Mouse (Mus musculus): ENCODE data around the gene Brk1. TPM values are rescaled to one million over a fixed set of nuclear protein-coding genes. Genes with fewer than 3 reads are reported as not detected.

The Brk1 gene
- total and polyA plus RNA-seq, 2 experiments from 2014 or later = 211 to 295 TPM

- DNase-seq (ENCODE audit: low spot score) (no peak), ATAC-seq (no peak)
- Histone ChIP-seq H3K36me3 (ENCODE audit: insufficient read depth, low read length) (no peaks in the 10 kb centered on the region), H3K27me3 (ENCODE audit: insufficient read depth, low read length) (no peaks in the 10 kb centered on the region), H3K27ac (no peak overlapping the region), H3K4me1 (ENCODE audit: insufficient read depth, low read length) (no peaks in the 10 kb centered on the region), H3K4me2 (ENCODE audit: low read depth, low read length) (no peak overlapping the region), H3K9ac (replicated peaks; ENCODE audit: low read length) (no peak overlapping the region), H3K9me3 (ENCODE audit: low read length) (no peaks in the 10 kb centered on the region), H3K4me3 (ENCODE audit: low read length) (no peak overlapping the region)
- no peak for TF ChIP-seq CTCF (IDR thresholded peaks at IDR 0.05; ENCODE audit: low read depth)
- WGBS = 68% methylated on average over 3 of the region's 3 CpGs
Measured at GRCm38 (mm10) chr6:113651626-113652025, 47.1 kb downstream of the Brk1 start.

- DNase-seq (ENCODE audit: low spot score) = no peak
- ATAC-seq = no peak
- Histone ChIP-seq H3K4me2 (ENCODE audit: low read depth, low read length) (no peak overlapping the region), H3K27me3 (ENCODE audit: insufficient read depth, low read length) (no peaks in the 10 kb centered on the region), H3K9me3 (ENCODE audit: low read length) (no peaks in the 10 kb centered on the region), H3K4me3 (ENCODE audit: low read length) (no peak overlapping the region), H3K27ac (no peak overlapping the region), H3K9ac (replicated peaks; ENCODE audit: low read length) (no peak overlapping the region), H3K4me1 (ENCODE audit: insufficient read depth, low read length) (no peaks in the 10 kb centered on the region), H3K36me3 (ENCODE audit: insufficient read depth, low read length) (no peaks in the 10 kb centered on the region)
- 89% methylated on average over 7 of the region's 7 CpGs for WGBS
- TF ChIP-seq CTCF (IDR thresholded peaks at IDR 0.05; ENCODE audit: low read depth) = no peak
Measured at GRCm38 (mm10) chr6:113653551-113653950, 49.0 kb downstream of the Brk1 start.

- DNase-seq (ENCODE audit: low spot score) = no peak
- Histone ChIP-seq H3K27me3 (ENCODE audit: insufficient read depth, low read length) (no peaks in the 10 kb centered on the region), H3K4me1 (ENCODE audit: insufficient read depth, low read length) (no peaks in the 10 kb centered on the region), H3K27ac (no peak overlapping the region), H3K9me3 (ENCODE audit: low read length) (no peaks in the 10 kb centered on the region), H3K36me3 (ENCODE audit: insufficient read depth, low read length) (no peaks in the 10 kb centered on the region), H3K4me3 (ENCODE audit: low read length) (no peak overlapping the region), H3K4me2 (ENCODE audit: low read depth, low read length) (no peak overlapping the region), H3K9ac (replicated peaks; ENCODE audit: low read length) (no peak overlapping the region)
- TF ChIP-seq CTCF (IDR thresholded peaks at IDR 0.05; ENCODE audit: low read depth) = no peak
- ATAC-seq = no peak
- 84% methylated on average over 8 of the region's 8 CpGs for WGBS
Measured at GRCm38 (mm10) chr6:113654102-113654501, 49.5 kb downstream of the Brk1 start.

GRCm38 (mm10) chr6:113654753-113655397 is 50.3 kb downstream of the Brk1 start:
- TF ChIP-seq CTCF (IDR thresholded peaks at IDR 0.05; ENCODE audit: low read depth) = no peak
- Histone ChIP-seq H3K9ac (replicated peaks; ENCODE audit: low read length) (no peak overlapping the region), H3K27me3 (ENCODE audit: insufficient read depth, low read length) (no peaks in the 10 kb centered on the region), H3K36me3 (ENCODE audit: insufficient read depth, low read length) (no peaks in the 10 kb centered on the region), H3K4me3 (ENCODE audit: low read length) (no peak overlapping the region), H3K27ac (no peak overlapping the region), H3K4me1 (ENCODE audit: insufficient read depth, low read length) (no peaks in the 10 kb centered on the region), H3K9me3 (ENCODE audit: low read length) (no peaks in the 10 kb centered on the region), H3K4me2 (ENCODE audit: low read depth, low read length) (no peak overlapping the region)
- WGBS = 82% methylated on average over 16 of the region's 16 CpGs
- ATAC-seq (no peak), DNase-seq (ENCODE audit: low spot score) (no peak)

GRCm38 (mm10) chr6:113655475-113655874 is 50.9 kb downstream of the Brk1 start:
- TF ChIP-seq CTCF (IDR thresholded peaks at IDR 0.05; ENCODE audit: low read depth) = no peak
- Histone ChIP-seq H3K9me3 (ENCODE audit: low read length) (no peaks in the 10 kb centered on the region), H3K4me3 (ENCODE audit: low read length) (no peak overlapping the region), H3K36me3 (ENCODE audit: insufficient read depth, low read length) (no peaks in the 10 kb centered on the region), H3K27ac (no peak overlapping the region), H3K4me2 (ENCODE audit: low read depth, low read length) (no peak overlapping the region), H3K27me3 (ENCODE audit: insufficient read depth, low read length) (no peaks in the 10 kb centered on the region), H3K9ac (replicated peaks; ENCODE audit: low read length) (no peak overlapping the region), H3K4me1 (ENCODE audit: insufficient read depth, low read length) (no peaks in the 10 kb centered on the region)
- no peak for DNase-seq (ENCODE audit: low spot score)
- no peak for ATAC-seq
- WGBS = 92% methylated on average over 3 of the region's 3 CpGs

- no peak overlapping the region for H3K9ac ChIP-seq (replicated peaks; ENCODE audit: low read length)
- DNase-seq (ENCODE audit: low spot score) = no peak
- no peak overlapping the region for H3K4me2 ChIP-seq (ENCODE audit: low read depth, low read length)
- H3K27me3 ChIP-seq (ENCODE audit: insufficient read depth, low read length) = no peaks in the 10 kb centered on the region
- no peaks in the 10 kb centered on the region for H3K9me3 ChIP-seq (ENCODE audit: low read length)
- ATAC-seq = no peak
- peak overlapping the region; percentile 7; the same call in 1 of the 2 replicates for H3K27ac ChIP-seq
- no peaks in the 10 kb centered on the region for H3K36me3 ChIP-seq (ENCODE audit: insufficient read depth, low read length)
- 86% methylated on average over 6 of the region's 6 CpGs for WGBS
- no peak overlapping the region for H3K4me3 ChIP-seq (ENCODE audit: low read length)
- no peaks in the 10 kb centered on the region for H3K4me1 ChIP-seq (ENCODE audit: insufficient read depth, low read length)
- TF ChIP-seq CTCF (IDR thresholded peaks at IDR 0.05; ENCODE audit: low read depth) = no peak
Measured at GRCm38 (mm10) chr6:113656847-113657246, 52.3 kb downstream of the Brk1 start.

GRCm38 (mm10) chr6:113658226-113658625 is 53.7 kb downstream of the Brk1 start:
- 48% methylated on average over 3 of the region's 3 CpGs for WGBS
- H3K27ac ChIP-seq = no peak overlapping the region
- no peak for TF ChIP-seq CTCF (IDR thresholded peaks at IDR 0.05; ENCODE audit: low read depth)
- H3K4me1 ChIP-seq (ENCODE audit: insufficient read depth, low read length) = no peaks in the 10 kb centered on the region
- H3K9ac ChIP-seq (replicated peaks; ENCODE audit: low read length) = no peak overlapping the region
- H3K36me3 ChIP-seq (ENCODE audit: insufficient read depth, low read length) = no peaks in the 10 kb centered on the region
- H3K4me3 ChIP-seq (ENCODE audit: low read length) = no peak overlapping the region
- H3K9me3 ChIP-seq (ENCODE audit: low read length) = no peaks in the 10 kb centered on the region
- no peak for ATAC-seq
- DNase-seq (ENCODE audit: low spot score) = no peak
- no peak overlapping the region for H3K4me2 ChIP-seq (ENCODE audit: low read depth, low read length)
- H3K27me3 ChIP-seq (ENCODE audit: insufficient read depth, low read length) = no peaks in the 10 kb centered on the region

All from hindbrain, postnatal 0 days (tissue).